Mouse (Mus musculus) 3T3-L1 (cell line): ENCODE data around the gene Ubap1.
A peak's percentile ranks its signal among the peaks of the same experiment; 100 is the strongest.

Experiments used
- DNase-seq: peaks from one replicate; pipeline ENCODE4 v3.0.0-alpha.2; 2015; ENCODE audit warnings: low read depth, low spot score

The Ubap1 gene

DNA sequence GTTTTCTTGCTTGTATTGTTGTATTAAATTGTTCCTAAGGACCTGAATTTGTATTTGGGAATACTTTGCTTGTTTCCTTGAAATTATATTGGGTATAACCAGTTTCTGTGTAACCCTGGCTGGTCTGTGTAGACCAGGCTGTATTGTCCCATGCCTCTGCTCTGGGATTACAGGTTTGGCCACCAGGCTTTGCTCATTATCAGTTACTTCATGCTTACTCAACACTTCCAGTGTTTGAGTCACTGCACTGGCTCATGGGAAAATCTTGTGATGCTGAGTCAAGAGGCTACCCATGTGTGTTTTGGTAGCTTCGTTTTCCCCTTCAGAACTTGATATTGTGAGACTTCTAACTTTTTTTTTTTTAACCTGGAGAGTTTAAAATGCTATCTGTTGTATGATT, 4.5 kb downstream of the Ubap1 start:
- peak; percentile 74 for DNase-seq

- no peak for DNase-seq
Measured at GRCm38 (mm10) chr4:41357154-41357553, 8.4 kb downstream of the Ubap1 start.

DNA sequence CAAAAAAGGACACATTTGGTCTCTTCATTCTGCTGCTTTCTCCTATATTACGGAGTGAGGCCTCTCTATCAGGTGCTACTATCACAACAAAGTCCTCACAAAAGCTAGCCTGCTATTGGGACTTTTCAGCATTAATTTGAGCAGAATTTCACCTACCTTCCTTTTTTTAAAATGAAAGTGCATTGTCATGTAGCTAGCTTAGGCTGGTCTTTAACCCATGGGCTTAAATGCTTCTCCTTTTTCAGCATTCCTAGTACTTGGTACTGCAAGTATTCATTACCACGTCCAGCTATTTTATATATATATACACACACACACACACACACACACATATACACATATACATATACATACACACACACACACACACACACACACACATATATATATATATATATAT, 9.9 kb downstream of the Ubap1 start:
- DNase-seq, result no peak

- DNase-seq, result no peak
Measured at GRCm38 (mm10) chr4:41359358-41359757, 10.6 kb downstream of the Ubap1 start.

- DNase-seq, result no peak
Measured at GRCm38 (mm10) chr4:41361059-41361458, 12.3 kb downstream of the Ubap1 start.

GRCm38 (mm10) chr4:41368198-41368597, 19.4 kb downstream of the Ubap1 start:
- no peak for DNase-seq

DNA sequence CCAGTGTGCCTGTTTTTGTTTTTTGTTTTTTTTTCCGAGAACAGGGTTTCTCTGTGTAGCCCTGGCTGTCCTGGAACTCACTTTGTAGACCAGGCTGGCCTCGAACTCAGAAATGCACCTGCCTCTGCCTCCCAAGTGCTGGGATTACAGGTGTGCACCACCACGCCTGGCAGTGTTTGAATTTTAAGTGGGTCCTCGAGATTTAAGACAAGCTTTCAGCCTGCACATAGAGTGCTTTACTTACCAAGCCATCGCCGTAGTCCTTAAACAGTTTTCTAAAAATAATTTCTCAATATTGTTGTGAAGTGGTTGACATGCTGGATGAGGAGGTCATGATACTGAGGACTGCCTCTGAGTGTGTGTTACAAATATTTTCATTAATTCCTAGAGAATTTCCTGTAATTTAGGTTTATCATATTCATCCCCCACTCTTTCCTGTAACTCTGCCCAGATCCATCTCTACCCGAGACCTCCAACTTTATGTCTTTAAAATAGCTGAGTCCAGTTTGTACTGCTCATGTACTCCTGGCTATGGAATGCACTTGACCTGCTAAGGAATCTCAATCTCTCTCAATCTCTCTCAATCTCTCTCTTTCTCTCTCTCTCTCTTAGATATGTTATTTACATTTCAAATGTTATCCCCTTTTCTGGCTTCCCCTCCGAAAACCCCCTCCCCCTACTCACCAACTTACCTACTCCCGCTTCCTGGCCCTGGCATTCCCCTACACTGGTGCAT, 21.1 kb downstream of the Ubap1 start:
- no peak for DNase-seq

DNA sequence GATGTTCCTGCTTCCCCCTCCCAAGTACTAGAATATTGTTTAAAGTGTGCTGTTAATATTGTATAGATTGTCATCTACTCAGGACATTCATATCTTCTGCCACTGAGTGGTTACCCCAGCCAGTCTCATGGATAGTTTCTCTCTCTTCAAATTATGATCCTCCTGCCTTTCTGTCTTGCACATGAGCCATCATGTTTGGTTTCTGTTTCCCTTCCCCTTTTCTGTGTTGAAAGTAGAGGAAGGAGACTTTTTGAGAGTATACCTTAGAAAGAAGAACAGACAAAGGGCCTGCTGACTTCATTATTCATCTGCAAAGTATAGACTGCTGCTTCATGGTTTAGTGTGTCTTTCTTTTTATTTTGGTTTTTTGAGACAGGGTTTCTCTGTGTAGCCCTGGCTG, 28.8 kb downstream of the Ubap1 start:
- DNase-seq, result no peak

DNA sequence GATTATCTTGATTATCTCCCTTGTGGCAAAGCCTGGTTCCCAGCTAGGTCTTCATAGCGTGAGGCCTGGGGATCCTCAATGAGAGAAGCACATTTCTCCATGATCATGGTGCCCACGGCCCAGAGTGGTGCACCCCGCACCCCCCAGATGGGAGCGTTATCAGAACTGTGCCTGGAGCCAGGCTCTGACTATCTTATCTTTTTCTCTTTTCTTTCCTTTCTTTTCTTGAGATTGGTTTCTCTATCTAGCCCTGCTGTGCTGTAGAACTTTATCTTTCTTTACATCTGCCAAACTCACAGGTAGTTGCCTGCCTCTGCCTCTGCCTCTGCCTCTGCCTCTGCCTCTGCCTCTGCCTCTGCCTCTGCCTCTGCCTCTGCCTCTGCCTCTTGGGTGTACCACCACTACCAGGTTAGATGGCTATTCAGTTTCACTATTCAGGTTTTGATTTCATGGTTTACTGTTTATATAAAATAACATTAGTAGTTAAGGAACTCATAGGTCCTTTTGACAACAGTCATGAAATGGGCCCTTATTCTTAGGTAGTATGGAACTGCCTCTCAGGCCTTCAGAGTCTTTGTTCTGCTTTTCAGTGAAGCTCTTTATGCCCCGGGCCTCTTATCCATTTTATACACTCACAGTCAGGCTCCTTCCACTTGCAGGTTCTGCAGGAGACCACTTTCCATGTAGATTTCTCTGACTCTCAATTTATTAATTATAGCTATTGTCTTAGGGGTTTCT, 32.6 kb downstream of the Ubap1 start:
- DNase-seq, result no peak

DNA sequence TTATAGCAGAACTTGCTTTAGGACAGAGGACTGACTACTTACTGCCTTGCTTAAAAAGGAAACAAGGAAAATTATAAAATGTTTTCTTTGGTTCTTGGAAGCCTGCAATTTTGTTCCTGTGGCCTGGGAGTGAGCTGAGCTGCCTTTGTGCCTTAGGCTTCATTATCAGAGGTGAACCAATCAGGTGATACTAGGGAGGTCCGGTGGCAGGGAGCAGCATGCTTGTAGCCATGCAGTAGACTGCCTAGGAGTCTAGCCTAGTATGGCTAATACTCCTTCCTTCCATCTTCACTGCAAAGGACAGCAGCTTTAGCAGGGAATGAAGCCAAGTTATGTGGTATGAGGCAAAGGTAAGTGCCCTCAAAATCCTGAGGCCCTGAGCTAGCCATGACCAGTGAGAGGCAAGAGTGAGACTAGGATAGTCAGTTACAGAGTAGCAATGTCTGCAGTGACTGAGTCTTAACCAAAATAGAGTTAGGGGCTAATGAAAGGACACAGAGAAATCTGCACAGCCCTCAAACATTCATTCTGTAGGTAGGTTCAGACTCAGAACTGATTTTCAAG, 37.7 kb downstream of the Ubap1 start:
- no peak for DNase-seq

GRCm38 (mm10) chr4:41387755-41388469, 39.1 kb downstream of the Ubap1 start:
- peak; percentile 30 for DNase-seq

DNA sequence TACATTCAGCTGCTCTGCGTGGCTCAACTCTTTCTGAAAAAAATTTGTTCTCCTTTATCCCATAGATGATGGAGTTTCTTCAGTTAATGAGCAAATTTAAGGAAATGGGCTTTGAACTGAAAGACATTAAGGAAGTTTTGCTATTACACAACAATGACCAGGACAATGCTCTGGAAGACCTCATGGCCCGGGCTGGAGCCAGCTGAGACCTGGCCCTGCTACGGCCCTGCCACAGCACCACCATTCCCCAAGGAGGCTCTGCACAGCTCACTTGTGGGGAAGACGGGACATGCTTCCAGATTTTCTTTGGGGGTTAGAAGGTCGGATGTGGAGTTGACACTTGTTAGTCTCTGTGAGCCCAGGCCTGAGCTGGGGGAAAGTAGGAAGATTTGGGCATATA, 39.8 kb downstream of the Ubap1 start:
- no peak for DNase-seq

GRCm38 (mm10) chr4:41389240-41389639, 40.4 kb downstream of the Ubap1 start:
- DNase-seq, result no peak

GRCm38 (mm10) chr4:41390122-41390521, 41.3 kb downstream of the Ubap1 start:
- DNase-seq, result peak; percentile 92

- no peak for DNase-seq
Measured at GRCm38 (mm10) chr4:41391015-41391414, 42.2 kb downstream of the Ubap1 start.

DNA sequence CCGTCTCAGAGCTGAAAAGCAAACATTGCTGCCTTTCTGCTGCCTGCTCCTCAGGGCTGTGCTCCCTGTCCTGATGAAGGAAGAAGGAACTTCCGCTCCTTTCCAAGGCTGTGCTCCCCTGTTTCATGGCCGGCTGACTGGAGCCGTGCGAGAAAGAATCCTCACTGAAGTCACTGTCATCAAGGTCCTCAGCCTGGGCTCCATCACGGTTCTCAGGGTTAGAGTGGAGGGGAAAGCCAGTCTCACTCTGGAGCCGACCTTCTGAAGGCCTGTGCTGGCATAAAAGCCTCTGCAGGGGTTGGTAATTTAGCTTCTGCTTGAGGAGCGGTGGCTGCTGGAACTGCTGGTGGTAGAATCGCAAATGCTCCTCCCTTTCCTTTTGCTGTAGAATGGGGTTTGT, 45.9 kb downstream of the Ubap1 start:
- DNase-seq, result no peak

DNA sequence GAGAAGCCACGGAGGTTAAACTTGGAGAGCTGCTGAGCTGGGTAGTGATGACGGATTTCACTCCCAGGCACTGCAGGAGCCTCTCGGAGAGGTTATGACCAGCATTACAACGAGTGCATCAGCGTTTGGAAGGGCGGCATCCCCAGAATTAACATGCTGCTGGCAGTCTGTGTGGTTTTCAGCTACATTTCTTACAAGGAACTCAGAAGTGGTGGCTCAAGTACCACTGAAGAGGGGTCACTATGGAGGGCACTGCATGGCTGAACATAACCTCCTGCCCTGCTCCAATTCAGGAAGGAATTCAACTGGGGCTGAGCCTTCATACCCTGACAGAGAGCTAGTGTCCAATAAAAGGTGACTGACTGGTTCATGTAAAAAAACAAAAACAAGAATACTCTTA, 49.6 kb downstream of the Ubap1 start:
- no peak for DNase-seq

- DNase-seq, result peak; percentile 87
Measured at GRCm38 (mm10) chr4:41399904-41400303, 51.1 kb downstream of the Ubap1 start.

DNA sequence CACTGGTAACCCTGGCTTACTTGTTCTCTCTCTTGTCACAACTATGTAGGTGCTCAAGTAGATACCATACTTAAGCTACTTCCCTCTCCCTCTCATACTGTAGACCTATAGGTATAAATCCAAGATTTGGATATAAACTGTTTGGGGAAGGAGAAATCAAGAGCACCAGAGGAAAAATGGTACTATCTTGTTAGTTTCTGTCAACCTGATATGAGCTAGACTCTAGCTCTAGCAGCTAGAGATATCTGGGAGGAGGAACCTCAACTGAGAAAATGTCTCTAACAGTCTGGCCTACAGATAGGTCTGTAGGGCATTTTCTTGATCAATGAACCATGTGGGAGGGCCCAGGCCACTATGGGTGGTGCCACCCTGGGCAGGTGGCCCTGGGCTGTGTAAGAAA, 52.4 kb downstream of the Ubap1 start:
- no peak for DNase-seq

DNA sequence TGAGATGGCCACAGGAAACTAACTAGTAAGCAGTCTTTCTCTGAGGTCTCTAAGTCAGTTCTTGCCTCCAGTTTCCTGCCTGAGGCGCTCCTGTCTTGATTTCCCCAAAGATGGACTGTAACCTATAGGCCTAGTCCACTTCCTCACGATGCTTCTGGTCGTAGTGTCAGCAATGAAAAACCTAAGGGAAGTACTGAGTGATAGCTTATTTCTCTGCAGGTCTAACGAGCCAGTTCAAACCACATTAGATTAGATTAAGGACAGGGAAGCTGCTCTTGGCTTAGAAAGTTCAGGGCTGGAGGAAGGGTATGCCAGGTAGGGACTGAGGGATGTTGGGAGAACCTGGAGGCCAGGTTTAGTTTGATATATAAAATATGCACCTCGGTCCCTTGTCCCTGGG, 52.8 kb downstream of the Ubap1 start:
- no peak for DNase-seq

DNA sequence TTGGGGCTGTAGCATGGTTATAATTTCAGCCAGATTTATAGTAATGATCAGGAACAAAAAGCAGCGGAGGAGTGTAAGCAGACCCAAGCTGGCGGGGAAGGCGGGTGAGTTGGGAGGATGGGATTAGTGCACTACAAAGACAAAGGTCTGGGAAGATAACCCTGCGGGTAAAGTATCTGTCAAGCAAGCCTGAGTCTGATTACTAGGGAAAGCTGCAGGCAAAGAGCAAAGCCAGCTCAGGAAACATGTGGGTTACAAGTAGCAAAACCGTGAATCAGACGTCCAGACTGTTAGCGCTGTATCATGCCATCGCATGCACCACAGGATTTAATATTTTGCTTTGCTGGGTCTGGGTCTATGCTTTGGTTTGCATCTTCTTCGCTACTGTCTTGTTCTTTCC, 57.8 kb downstream of the Ubap1 start:
- no peak for DNase-seq

GRCm38 (mm10) chr4:41407353-41407752, 58.6 kb downstream of the Ubap1 start:
- no peak for DNase-seq
